18 mouse cellular contexts compared by ENCODE assay signal in genomic region chr11:4721728-4722127, GRCm38 (mm10). TPM values are rescaled to one million over a fixed set of nuclear protein-coding genes. Genes with fewer than 3 reads are reported as not detected.
DNase-seq lines count a peak whose midpoint lies in the region; ATAC-seq and TF ChIP-seq lines count a peak whose summit lies in the region.
"Had no signal": no experiment of that assay in that cellular context is flagged by ENCODE, and none has a peak within 500 bp of the region (broad histone marks: within the 10 kb centered on the region; RNA-seq: fewer than 3 reads in every experiment).

No protein-coding gene starts in this region.

- DNase-seq in adrenal gland, adult (ENCODE audit: inconsistent age in 2 of 2, low spot score in 1 of 2), result peak; percentile 72 to 82
- no peak for DNase-seq in adrenal gland, postnatal 4 days (ENCODE audit: low spot score in 2 of 2)
- peak; percentile 42 for DNase-seq in adrenal gland, adult 8-10 months
- no peak for DNase-seq in adrenal gland, adult 18-20 months (ENCODE audit: low spot score in 2 of 2)
- no peak for DNase-seq in forebrain, postnatal 0 days
- DNase-seq: B cell, adult 2 months; cerebellum, adult 11-12 months; cerebellum, adult 2 months; cerebellum, adult 9-10 months had no signal

- peaks cover 16% of the 10 kb centered on the region for H3K36me3 ChIP-seq in forebrain, postnatal 0 days (ENCODE audit: insufficient read depth)
- peaks cover 35% of the 10 kb centered on the region for H3K36me3 ChIP-seq in forebrain, embryonic 12.5 days (replicated peaks)
- H3K36me3 ChIP-seq in liver, embryonic 12.5 days, result peaks cover 12% of the 10 kb centered on the region

- H3K4me1 ChIP-seq in forebrain, postnatal 0 days (ENCODE audit: insufficient read depth), result no peaks in the 10 kb centered on the region
- peaks cover 7% of the 10 kb centered on the region for H3K4me1 ChIP-seq in forebrain, embryonic 12.5 days
- no peaks in the 10 kb centered on the region; the same call in 1 of the 2 replicates for H3K4me1 ChIP-seq in liver, embryonic 12.5 days

- no peak for TF ChIP-seq CTCF in forebrain, postnatal 0 days (IDR thresholded peaks at IDR 0.05; ENCODE audit: low read depth)

- ATAC-seq in forebrain, postnatal 0 days, result no peak
- no peak for ATAC-seq in forebrain, embryonic 12.5 days (ENCODE audit: low FRiP score)
- no peak for ATAC-seq in liver, embryonic 12.5 days
- ATAC-seq: activated CD4-positive, CD25-positive, alpha-beta regulatory T cell, adult 4 months; CD4-positive, CD25-positive, alpha-beta regulatory T cell, adult 4 months; Patski had no signal

- no peak overlapping the region for H3K4me2 ChIP-seq in forebrain, postnatal 0 days (ENCODE audit: low read depth)
- H3K4me2 ChIP-seq in forebrain, embryonic 12.5 days, result no peak overlapping the region
- no peak overlapping the region for H3K4me2 ChIP-seq in liver, embryonic 12.5 days
- H3K4me2 ChIP-seq: embryonic facial prominence, embryonic 12.5 days had no signal

- H3K27me3 ChIP-seq in forebrain, postnatal 0 days (ENCODE audit: insufficient read depth, low read length), result no peaks in the 10 kb centered on the region
- H3K27me3 ChIP-seq in forebrain, embryonic 12.5 days, result no peaks in the 10 kb centered on the region
- no peaks in the 10 kb centered on the region for H3K27me3 ChIP-seq in liver, embryonic 12.5 days (replicated peaks)
- H3K27me3 ChIP-seq: CH12.LX; embryonic facial prominence, embryonic 12.5 days; Patski had no signal

- no peak overlapping the region for H3K4me3 ChIP-seq in forebrain, postnatal 0 days (ENCODE audit: low read depth, low read length)
- no peak overlapping the region for H3K4me3 ChIP-seq in forebrain, embryonic 12.5 days (replicated peaks)
- no peak overlapping the region for H3K4me3 ChIP-seq in liver, embryonic 12.5 days
- H3K4me3 ChIP-seq: embryonic facial prominence, embryonic 10.5 days; embryonic facial prominence, embryonic 12.5 days had no signal

- H3K9ac ChIP-seq in forebrain, postnatal 0 days, result no peak overlapping the region
- H3K9ac ChIP-seq in forebrain, embryonic 12.5 days, result no peak overlapping the region
- no peak overlapping the region for H3K9ac ChIP-seq in liver, embryonic 12.5 days
- H3K9ac ChIP-seq: embryonic facial prominence, embryonic 12.5 days had no signal

- H3K27ac ChIP-seq in forebrain, postnatal 0 days (ENCODE audit: low read depth, low read length), result 0 out of 2 replicates have a peak overlapping the region, but pooled peaks have one; percentile 21
- no peak overlapping the region for H3K27ac ChIP-seq in forebrain, embryonic 12.5 days
- H3K27ac ChIP-seq in liver, embryonic 12.5 days, result no peak overlapping the region
- H3K27ac ChIP-seq: embryonic facial prominence, embryonic 10.5 days; embryonic facial prominence, embryonic 12.5 days had no signal

- H3K9me3 ChIP-seq in forebrain, postnatal 0 days (ENCODE audit: low read length), result no peaks in the 10 kb centered on the region
- no peaks in the 10 kb centered on the region for H3K9me3 ChIP-seq in forebrain, embryonic 12.5 days
- H3K9me3 ChIP-seq in liver, embryonic 12.5 days (replicated peaks), result no peaks in the 10 kb centered on the region
- H3K9me3 ChIP-seq: embryonic facial prominence, embryonic 10.5 days; embryonic facial prominence, embryonic 12.5 days; G1E had no signal

- WGBS in forebrain, postnatal 0 days, result 83% methylated on average over 8 of the region's 8 CpGs
- WGBS in forebrain, embryonic 12.5 days, result 91% methylated on average over 8 of the region's 8 CpGs
- WGBS in liver, embryonic 12.5 days (ENCODE audit: insufficient replicate concordance), result 78% methylated on average over 8 of the region's 8 CpGs

RNA-seq across cellular contexts. Expression of gene Zmat5, which starts 17.2 kb away (rescaled TPM):
- 10 to 100 TPM; 45.4 to 45.7 TPM for total RNA-seq in adrenal gland, postnatal 4 days (2021)
- 10 to 100 TPM; 46.3 to 69.2 (median 59.1) TPM for total RNA-seq in adrenal gland, adult 8-10 months (2022)
- total RNA-seq in adrenal gland, adult 18-20 months (2021), result 10 to 100 TPM; 44.7 to 46.3 TPM
- 20.6 and 29.5 TPM in 2 replicates for total RNA-seq in forebrain, postnatal 0 days (2014; rRNA removed)
- polyA plus RNA-seq in forebrain, postnatal 0 days (2015; fragmentation: Nextera tagmentation; extraction: Ambion mirVana), result 62.6 and 78.7 TPM in 2 replicates
- 74.0 and 75.0 TPM in 2 replicates for polyA plus RNA-seq in forebrain, embryonic 12.5 days (2016; fragmentation: Nextera tagmentation; extraction: Ambion mirVana)
- polyA plus RNA-seq in liver, embryonic 12.5 days (2016; fragmentation: Nextera tagmentation; extraction: Ambion mirVana), result 33.4 and 33.8 TPM in 2 replicates

RNA-seq across cellular contexts. Expression of gene Uqcr10, which starts 17.6 kb away (rescaled TPM):
- 100 to 1,000 TPM; 558 to 634 TPM for total RNA-seq in adrenal gland, postnatal 4 days (2021)
- total RNA-seq in adrenal gland, adult 8-10 months (2022), result 100 to 1,000 TPM; 587 to 783 (median 663) TPM
- 1,000 to 10,000 TPM in 1 of 2 experiments, 100 to 1,000 TPM in 1; 866 to 1,117 TPM for total RNA-seq in adrenal gland, adult 18-20 months (2021)
- 171 and 220 TPM in 2 replicates for total RNA-seq in forebrain, postnatal 0 days (2014; rRNA removed)
- polyA plus RNA-seq in forebrain, postnatal 0 days (2015; fragmentation: Nextera tagmentation; extraction: Ambion mirVana), result 797 and 1,037 TPM in 2 replicates
- 510 and 566 TPM in 2 replicates for polyA plus RNA-seq in forebrain, embryonic 12.5 days (2016; fragmentation: Nextera tagmentation; extraction: Ambion mirVana)
- polyA plus RNA-seq in liver, embryonic 12.5 days (2016; fragmentation: Nextera tagmentation; extraction: Ambion mirVana), result 698 and 713 TPM in 2 replicates

RNA-seq across cellular contexts. Expression of gene Cabp7, which starts 24.9 kb away (rescaled TPM):
- total RNA-seq in adrenal gland, postnatal 4 days (2021), result under 1 TPM; 0.20 to 0.50 TPM
- under 1 TPM in 3 of 4 experiments, not detected in 1; 0.12 to 0.86 (median 0.14) TPM for total RNA-seq in adrenal gland, adult 8-10 months (2022)
- total RNA-seq in adrenal gland, adult 18-20 months (2021), result under 1 TPM in 1 of 2 experiments, not detected in 1; 0.45 TPM
- total RNA-seq in forebrain, postnatal 0 days (2014; rRNA removed), result 5.3 and 5.5 TPM in 2 replicates
- polyA plus RNA-seq in forebrain, postnatal 0 days (2015; fragmentation: Nextera tagmentation; extraction: Ambion mirVana), result 1.3 and 1.6 TPM in 2 replicates
- polyA plus RNA-seq in forebrain, embryonic 12.5 days (2016; fragmentation: Nextera tagmentation; extraction: Ambion mirVana), result 0.62 and 0.64 TPM in 2 replicates
- polyA plus RNA-seq in liver, embryonic 12.5 days (2016; fragmentation: Nextera tagmentation; extraction: Ambion mirVana), result 0.05 and 0.06 TPM in 2 replicates
- total RNA-seq: G1E had no signal
- polyA plus RNA-seq: G1E had no signal

Comparison
In these comparisons a context has a peak if more than half of its experiments do, and no peak if none do; other contexts are left out.
1. DNase-seq: peak in adrenal gland, adult (2 of 2) and adrenal gland, adult 8-10 months (single experiment); none in adrenal gland, postnatal 4 days (0 of 2), adrenal gland, adult 18-20 months (0 of 2) and forebrain, postnatal 0 days (single experiment).